Mouse (Mus musculus) monocyte, adult 5-6 weeks (primary cell): Measurements from ENCODE around the gene Gtf2ird1. TPM values are rescaled to one million over a fixed set of nuclear protein-coding genes. Genes with fewer than 3 reads are reported as not detected.
A peak's percentile ranks its signal among the peaks of the same experiment; 100 is the strongest.

ENCODE experiments used
- ATAC-seq: fragments of 153-309, 156-312 bp; replicated peaks from 2 replicates; pipeline ENCODE4 v1.8.0; 2017; ENCODE audit warnings: mild to moderate bottlenecking; ENCODE audit not compliant: low TSS enrichment, insufficient number of reproducible peaks, severe bottlenecking, poor library complexity, low FRiP score
- total RNA-seq: library from RNA; stranded (forward); fragments of 200-1000, 200-491, 200-594 nt; gene quantifications from 3 replicates; pipeline ENCODE4 v1.2.3, GENCODE M21; 2017

Gene Gtf2ird1
- total RNA-seq, 1 experiment from 2014 or later, result 2.4 TPM

DNA sequence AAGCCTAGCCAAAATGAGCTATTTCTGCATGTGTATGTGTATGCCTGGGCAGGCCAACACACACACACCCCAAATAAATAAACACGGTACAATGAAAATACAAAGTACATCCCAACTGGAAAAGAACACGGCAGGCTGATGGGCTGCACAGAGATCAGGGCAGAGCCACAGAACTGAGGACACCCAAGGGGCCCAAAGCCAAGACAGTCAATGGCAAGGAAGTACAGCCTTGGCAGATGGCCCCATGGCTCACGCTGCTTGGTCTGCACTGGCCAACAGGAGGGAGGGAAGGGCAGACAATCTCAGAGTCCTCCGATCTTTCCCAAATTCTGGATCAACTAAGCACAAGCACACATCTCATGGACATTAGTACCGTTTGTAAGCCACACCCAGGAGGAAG is 32.6 kb downstream of the Gtf2ird1 start:
- no peak for ATAC-seq

- no peak for ATAC-seq
These were observed 33.1 kb downstream of the Gtf2ird1 start for GRCm38 (mm10) chr5:134423372-134423771.

DNA sequence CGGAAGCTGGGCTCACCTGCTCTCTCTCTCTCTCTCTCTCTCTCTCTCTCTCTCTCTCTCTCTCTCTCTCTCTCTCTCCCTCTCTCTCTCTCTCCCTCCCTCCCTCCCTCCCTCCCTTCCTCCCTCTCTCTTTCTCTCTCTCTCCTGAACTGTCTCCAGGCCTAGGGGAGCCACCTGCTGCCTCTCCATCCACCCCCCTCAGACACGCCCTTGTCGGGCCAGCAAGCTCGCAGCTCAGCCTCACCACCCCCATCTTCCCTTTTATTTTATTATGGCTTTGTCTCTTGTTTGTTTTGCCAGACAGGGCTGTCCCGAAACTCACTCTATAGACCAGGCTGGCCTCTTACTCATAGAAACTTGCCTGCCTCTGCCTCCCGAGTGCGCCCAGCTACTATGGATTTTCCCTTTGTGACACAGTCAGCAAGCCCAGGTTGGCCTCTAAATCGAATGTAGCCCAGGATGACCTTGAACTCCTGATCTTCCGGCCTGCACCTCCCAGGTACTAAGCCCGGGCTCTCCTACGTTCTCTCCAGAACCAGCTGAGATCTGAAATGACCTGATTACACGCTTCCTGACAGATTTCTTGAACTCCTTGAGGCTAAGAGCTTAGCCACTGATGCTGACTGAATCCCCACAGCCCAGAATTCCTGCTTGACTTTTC is 34.1 kb downstream of the Gtf2ird1 start:
- ATAC-seq, result no peak

DNA sequence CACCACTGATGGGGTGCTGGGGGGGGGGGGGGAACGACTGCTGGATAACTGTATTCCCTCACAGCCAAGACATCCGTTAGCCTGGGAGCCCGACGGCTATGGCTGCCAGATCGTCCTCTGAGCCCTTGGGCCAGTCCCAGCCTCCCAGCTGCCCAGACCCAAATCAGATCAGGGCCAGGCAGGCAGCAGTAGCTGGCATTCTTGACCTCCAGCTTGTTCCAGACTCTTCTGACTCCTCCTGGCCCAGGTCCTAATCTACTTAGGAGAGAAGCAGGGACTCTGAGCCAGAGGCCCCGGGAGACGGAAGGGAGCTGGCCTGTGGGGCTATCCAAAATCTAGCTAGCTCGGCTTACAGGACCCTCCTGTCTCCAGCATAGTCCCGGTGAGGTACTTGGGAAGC is 35.5 kb downstream of the Gtf2ird1 start:
- no peak for ATAC-seq

DNA sequence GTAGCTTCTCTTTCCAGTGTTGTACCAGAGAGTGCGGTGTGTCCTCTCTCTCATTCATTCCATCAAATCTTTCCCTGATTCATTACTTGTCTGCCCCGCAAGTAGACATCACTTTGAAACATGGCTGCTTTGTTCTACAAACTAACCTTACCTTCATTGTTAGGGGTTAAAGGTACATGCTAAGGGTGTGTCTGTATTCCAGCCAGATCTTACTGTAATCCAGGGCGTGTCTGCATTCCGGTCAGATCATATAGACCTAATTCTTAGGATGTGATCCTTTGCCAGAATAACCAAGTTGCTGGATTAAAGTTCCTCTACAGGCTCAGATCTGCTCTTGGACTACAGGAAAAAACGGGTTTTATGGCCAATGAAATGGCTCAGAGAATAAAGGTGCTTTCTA is 36.8 kb downstream of the Gtf2ird1 start:
- no peak for ATAC-seq

GRCm38 (mm10) chr5:134418315-134419074 is 38.0 kb downstream of the Gtf2ird1 start:
- no peak for ATAC-seq

DNA sequence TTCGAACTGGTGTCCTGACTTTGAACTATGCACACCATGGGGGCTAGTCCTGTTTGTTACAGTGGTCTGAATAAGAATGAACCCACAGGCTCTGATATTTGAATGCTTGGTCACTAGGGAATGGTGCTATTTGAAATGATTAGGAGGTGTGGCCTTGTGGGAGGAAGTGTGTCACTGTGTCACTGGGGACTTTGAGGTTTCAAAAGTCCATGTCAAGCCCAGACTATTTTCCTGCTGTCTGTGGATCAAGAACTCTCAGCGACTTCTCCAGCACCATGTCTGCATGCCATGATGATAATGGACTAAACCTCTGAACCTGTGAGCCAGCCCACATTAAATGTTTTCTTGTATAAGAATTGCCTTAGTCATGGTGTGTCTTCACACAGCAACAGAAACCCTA is 44.2 kb downstream of the Gtf2ird1 start:
- no peak for ATAC-seq

GRCm38 (mm10) chr5:134410307-134410836 is 46.1 kb downstream of the Gtf2ird1 start:
- ATAC-seq, result no peak

GRCm38 (mm10) chr5:134409606-134410306 is 46.8 kb downstream of the Gtf2ird1 start:
- ATAC-seq, result no peak

- ATAC-seq, result no peak
These were observed 48.4 kb downstream of the Gtf2ird1 start for GRCm38 (mm10) chr5:134408119-134408518.

DNA sequence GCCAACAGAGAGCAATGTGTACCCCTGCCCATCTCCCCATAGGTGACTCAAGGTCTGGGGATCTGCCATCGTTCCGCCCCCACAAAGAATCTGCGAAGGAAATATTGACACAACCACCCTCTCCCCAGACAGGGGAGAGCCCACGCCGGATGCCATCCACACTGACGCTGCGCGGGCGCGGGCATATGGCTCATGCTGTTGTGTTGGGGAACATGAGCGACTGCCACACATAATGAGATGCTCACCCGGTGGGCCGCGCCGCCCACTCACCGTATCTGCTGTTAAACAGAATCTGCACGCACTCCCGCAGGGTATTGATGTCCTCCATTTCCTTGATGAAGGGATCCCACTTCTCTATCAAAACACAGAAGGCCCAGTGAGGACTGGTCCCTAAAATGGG is 54.7 kb downstream of the Gtf2ird1 start:
- ATAC-seq, result no peak

- ATAC-seq, result no peak
These were observed 58.9 kb downstream of the Gtf2ird1 start for GRCm38 (mm10) chr5:134397434-134398163.

GRCm38 (mm10) chr5:134396519-134396918 is 60.0 kb downstream of the Gtf2ird1 start:
- ATAC-seq, result no peak

DNA sequence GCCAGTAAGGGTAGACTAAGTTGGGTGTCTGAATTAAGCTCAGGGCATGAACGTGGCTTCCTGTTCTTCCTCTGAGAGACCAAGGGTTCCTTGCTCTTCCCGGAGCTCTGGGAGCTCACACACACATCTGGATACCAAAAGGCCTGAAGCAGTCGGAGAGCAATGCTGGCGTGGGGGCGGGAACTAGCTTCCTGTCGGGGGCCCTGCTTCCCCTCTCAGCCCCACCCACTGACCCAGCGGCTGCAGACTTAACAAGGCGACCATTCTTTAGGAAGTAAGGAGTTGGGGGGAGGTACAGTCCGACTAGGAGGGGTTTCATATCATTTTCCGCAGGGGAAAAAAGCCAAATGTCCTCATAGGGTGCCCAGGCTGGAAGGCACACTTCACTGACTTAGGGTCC is 61.9 kb downstream of the Gtf2ird1 start:
- ATAC-seq, result 0 out of 2 replicates have a peak, but pooled peaks have one; percentile 20

- no peak for ATAC-seq
These were observed 62.9 kb downstream of the Gtf2ird1 start for GRCm38 (mm10) chr5:134393624-134394023.

- peak; percentile 62; the same call in 1 of the 2 replicates for ATAC-seq
These were observed 71.4 kb downstream of the Gtf2ird1 start for GRCm38 (mm10) chr5:134385106-134385505.

GRCm38 (mm10) chr5:134375256-134375655 is 81.3 kb downstream of the Gtf2ird1 start:
- no peak for ATAC-seq

DNA sequence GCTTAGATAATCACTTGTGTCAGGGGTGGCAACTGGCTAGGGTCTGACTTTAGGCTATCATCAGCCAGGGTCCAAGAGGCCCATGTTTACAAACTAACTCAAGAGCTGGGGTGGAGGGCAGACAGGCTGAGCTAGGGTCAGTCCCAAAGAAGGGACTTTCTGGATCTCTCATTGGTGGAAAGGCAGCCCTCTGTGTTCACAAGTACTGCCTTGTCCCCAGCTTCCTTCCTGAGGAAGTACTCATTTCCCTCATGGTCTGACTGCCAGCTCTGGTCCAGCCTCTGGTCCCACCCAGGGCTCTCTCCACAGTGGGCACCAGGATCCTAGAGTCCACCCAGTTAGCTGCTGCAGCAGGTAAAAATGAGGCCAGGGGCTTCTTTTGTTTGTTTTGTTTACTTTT is 82.0 kb downstream of the Gtf2ird1 start:
- ATAC-seq, result no peak
